Mouse (Mus musculus): ENCODE measurements around the gene Prnp. TPM values are rescaled to one million over a fixed set of nuclear protein-coding genes. Genes with fewer than 3 reads are reported as not detected.

The Prnp gene
- polyA plus RNA-seq, 2 experiments from 2014 or later = 11.8 to 12.3 TPM

DNA sequence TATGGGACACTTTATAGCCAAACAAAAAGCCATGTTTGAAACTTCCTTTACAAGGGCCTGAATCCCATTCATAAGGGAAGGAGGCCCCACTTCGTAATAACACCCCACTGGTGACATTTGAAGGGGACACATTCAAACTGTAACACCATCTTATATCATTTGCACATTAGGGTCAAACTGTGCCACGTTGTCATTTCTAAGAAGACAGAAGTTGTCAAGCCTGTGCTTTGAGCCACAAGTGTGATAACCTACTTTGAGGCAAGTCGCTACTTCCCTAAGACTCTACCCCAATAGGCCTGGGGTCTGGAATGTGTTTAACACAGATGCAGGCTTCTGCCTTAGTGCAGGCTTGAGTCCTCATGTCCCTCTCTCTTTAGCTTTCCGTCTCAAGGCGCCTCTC lies 2.4 kb upstream of the Prnp start:
- no peak for ATAC-seq

DNA sequence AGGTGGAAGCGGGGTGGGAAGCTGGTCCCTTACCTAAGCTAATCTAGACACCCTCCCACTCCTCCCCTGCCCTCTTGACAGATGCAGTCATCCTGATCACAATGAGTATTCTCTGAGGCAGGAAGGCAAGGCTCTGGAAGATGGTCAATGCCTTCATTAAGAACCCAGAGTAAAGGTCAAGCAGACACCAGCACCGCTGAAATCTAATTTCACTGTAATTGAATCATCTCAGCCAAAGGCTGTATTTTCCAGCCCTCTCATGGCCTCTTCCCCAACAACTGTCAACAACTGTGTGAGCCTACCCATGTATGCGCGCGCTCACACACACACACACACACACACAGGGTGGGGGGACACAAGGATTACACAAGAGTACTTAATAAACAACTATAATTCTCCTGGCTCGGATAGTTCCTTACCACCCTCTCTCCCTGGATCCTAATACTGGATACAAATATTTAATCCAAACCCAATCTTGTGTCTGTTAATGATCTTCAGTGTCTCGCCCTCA lies 1.3 kb upstream of the Prnp start:
- no peak for ATAC-seq

GRCm38 (mm10) chr2:131908906-131909305 lies 822 bp upstream of the Prnp start:
- no peak for ATAC-seq

GRCm38 (mm10) chr2:131910847-131911246 lies 1.1 kb downstream of the Prnp start:
- ATAC-seq = no peak

GRCm38 (mm10) chr2:131911341-131911740 lies 1.6 kb downstream of the Prnp start:
- ATAC-seq = no peak

DNA sequence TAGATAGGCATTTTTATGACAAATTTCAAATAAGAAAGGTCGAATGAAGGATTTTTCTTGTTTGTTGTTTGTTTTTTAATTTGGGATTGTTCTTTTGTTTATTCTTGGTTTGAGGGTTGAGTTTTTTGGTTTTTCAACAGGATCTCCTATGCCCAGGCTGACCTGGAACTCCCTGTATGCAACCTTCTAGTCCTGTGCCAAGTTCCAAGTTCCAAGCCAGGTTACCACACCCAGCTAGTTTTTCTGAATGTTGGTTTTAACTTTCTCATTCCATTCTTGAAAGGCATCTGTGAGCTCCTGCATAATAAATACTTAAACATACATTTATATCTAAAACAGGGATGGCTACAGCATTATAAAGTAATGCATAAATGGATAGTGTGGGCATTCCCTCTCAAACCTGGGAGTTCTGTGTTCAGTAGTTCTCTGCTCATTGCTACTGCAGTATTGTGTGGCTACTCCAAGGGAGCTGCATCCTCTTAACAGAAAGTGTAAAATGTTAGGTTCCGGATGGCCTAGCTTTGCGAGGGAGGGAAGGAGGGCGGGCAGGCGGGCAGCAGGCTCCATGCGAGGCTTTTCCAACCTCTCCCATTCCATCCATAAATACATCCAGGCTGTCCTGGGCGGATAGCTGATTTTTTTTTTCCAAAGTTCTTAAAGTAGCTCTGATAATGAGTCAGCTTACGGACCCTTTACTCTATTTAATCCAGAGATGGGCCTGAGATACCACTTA lies 3.0 kb downstream of the Prnp start:
- no peak for ATAC-seq

GRCm38 (mm10) chr2:131932275-131932902 lies 22.7 kb downstream of the Prnp start:
- no peak for ATAC-seq

DNA sequence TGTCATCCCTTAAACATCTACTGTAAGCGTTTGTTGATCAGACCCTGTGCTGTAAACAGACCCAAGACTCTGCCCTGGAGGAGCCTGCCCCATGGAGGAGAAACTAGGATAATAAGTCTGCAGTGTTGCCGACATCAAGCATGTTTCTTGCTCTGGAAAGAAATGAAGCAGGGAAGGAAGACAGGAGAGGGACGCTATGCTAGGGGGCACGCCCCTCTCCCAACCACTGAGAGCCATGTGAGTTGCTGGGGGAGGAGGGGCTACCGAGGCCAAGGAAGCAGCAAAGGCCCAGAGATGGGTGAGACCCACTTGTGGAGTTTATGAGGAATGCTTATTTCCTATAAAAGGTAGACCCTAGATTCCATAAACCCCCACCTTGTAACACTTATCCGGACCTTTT lies 23.3 kb downstream of the Prnp start:
- ATAC-seq = no peak

DNA sequence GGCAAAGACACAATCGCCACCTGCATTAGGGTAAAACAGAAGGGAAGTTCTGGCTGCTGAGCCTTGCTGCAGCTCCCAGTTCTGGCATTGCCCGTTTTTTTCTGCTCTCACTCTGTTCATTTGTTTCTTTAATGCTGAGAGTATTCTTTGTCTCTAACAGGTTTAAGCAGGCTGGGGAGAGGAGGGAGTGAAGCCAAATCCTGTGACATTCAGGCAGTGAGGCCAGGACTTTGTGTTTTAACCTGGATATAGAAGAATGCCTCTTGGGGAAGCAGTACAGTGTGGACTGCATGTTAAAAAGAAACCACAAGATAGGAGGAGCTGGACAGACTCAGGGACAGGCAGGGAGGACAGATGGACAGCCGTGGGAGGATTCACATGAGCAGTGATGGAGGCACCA lies 23.9 kb downstream of the Prnp start:
- ATAC-seq = no peak

DNA sequence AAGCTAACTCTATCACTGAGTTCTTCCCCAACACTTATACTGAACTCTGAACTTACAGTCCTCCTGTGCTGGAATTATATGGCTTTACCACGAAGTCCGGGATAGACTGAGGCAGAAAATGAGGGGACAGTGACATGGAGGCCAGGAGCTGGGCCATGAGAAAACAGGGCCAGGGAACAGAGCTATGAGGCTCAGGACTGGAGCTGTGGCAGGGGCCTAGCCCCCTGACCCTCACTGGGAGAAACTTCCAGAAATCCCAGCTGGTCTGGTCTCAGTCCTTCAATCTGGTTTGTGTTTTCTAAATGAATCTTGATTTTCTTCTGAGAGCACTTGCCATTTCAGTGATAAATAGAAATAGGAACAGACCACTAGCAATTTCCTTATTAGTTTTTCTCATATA lies 24.5 kb downstream of the Prnp start:
- ATAC-seq = no peak

- no peak for ATAC-seq
Measured at GRCm38 (mm10) chr2:131935390-131936105, 25.8 kb downstream of the Prnp start.

- ATAC-seq = no peak
Measured at GRCm38 (mm10) chr2:131936410-131936809, 26.7 kb downstream of the Prnp start.

- peak; percentile 95 for ATAC-seq
Measured at GRCm38 (mm10) chr2:131939404-131940111, 29.8 kb downstream of the Prnp start.

DNA sequence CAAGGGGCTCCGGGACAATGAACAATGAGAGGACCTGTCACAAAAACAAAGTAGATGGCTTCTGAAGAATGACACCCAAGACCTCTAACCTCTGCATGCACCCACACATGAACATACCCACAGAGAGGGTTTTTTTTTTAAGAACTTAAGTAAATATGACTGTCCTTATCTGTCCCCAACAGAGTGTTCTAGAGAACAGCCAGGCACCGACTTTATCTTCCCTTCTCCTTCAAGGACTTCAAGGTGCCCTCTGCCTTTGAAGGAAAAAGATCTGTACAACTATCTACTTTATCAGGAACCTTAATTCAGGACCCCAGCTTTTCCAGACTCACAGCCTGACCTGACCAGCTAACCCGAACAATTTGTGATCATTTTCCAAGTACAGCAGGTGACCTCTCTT lies 30.8 kb downstream of the Prnp start:
- no peak for ATAC-seq

GRCm38 (mm10) chr2:131941501-131941900 lies 31.8 kb downstream of the Prnp start:
- no peak for ATAC-seq

DNA sequence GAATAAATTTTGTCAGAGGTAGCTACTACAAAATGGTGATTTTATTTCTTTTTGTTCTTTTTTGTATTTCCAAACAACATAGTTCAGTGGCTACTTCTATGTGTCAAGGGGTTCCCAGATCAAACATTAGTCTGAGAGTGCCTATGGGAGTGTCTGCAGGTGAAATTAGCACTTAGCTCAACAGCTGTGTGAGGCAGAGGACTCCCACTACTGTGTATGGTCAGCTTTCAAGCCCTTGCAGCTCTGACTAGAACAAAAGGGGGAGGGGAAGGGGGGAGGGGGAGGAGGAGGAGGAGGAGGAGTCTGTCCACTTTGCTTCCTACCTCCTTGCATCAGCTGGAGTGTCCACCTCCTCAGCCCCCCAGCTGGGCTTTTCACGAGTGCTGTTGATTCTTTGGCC lies 34.6 kb downstream of the Prnp start:
- ATAC-seq = no peak

DNA sequence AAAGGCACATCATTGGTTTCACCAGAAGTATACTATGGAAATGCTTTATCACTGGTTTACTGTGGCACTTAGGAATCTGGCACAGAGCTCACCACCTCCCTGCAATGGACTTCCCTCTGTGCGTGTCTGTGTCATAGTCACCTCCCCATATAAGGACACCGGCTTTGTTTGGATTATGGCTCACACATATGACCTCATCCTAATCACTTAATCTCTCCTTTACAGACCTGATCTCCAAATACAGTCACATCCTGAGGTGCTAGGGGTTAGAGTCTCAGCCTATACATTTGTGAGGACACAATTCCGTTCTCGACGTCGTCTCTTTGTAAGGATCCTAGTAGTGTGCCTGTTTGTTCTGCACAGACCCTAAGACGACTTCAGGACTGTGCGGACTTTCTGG lies 35.5 kb downstream of the Prnp start:
- ATAC-seq = no peak

DNA sequence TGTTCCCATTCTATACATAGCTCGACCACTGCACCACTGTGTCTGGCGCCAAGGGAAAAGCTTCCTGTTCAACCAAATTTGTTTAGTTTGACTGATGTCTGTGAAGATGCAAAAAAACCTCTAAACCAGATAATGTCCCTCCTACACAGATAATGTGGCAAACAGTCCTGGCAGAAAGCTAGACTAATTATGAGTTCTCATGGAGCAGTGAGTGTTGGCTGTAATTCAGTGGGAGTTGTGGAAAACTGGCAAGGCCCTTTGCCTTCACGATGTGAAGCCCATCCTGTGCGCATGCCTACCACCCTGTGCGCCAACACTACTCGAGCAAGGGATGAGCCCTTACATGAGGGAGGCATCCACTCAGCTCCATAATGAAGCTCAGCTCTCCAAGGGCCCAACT lies 36.0 kb downstream of the Prnp start:
- ATAC-seq = no peak

DNA sequence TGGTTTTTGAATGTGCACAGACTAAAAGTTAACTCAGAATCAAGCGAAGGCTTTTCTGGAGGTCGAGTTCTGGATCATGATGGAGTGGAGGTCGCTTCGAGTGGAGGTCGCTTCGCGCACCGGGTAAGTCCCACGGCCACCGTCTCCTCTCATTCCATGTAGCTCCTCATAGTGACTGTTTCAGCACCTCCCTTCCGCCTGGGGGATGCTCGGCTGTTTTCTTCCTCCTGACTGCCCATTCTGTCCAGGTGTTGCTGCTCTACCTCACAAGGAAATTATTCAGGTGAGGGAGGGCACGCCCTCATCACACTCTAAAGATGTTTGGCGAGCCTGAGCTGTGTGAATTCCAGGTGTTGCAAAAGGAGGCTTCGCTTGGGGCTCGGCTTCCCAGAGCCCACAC lies 36.6 kb downstream of the Prnp start:
- ATAC-seq = no peak

GRCm38 (mm10) chr2:131948156-131948555 lies 38.4 kb downstream of the Prnp start:
- ATAC-seq = no peak

DNA sequence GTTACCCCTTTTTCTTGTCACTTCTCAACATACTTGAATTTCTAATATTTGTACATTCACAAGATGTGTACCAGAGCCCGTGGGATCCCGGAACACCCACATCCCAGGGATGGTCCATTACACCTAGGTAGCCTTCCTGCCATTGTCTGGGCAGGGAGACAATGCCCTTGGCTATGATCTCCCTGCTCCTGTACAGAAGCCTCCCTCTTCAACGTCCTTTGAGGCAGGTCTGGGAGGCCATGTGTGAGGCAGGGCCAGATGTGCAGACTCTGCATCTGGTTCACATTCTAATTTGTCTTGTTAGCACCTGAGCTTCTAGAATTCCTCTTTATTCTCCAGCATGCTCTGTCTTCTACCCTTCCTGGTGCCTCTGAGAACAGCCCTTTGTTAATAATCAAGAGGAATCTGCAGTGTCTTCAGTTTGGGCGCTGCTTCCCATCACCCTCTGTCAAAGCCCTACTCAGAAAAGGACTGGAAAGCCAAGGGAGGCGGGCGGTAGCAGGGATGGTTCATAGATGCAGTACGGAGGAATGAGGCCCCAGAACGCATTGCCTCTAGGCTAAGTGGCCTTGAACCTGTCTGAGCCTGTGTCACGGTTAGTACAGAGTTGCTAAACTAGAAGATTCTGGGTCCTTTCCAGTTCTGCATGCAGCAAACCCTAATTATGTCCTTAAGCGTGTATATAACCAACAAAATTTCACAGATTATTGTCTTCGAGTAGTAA lies 39.4 kb downstream of the Prnp start:
- no peak for ATAC-seq
